Mouse (Mus musculus) left cerebral cortex, postnatal 4 days (tissue): ENCODE data around the gene Pgs1. TPM values are rescaled to one million over a fixed set of nuclear protein-coding genes. Genes with fewer than 3 reads are reported as not detected.

Experiments
- DNase-seq: peaks from one replicate; pipeline ENCODE4 v3.0.0-alpha.2; 2022
- intact Hi-C: fragments of 180-260 bp; cut with DNase I; formaldehyde crosslinking; loops from one replicate; pipeline ENCODE4 v1.15.1; 2025
- total RNA-seq, 2 experiments: library from RNA; stranded (reverse); gene quantifications; 2 replicates each; pipeline ENCODE4 v1.2.3; 2021

Gene Pgs1
- total RNA-seq = 10 to 100 TPM; 56.9 to 58.6 TPM

DNA sequence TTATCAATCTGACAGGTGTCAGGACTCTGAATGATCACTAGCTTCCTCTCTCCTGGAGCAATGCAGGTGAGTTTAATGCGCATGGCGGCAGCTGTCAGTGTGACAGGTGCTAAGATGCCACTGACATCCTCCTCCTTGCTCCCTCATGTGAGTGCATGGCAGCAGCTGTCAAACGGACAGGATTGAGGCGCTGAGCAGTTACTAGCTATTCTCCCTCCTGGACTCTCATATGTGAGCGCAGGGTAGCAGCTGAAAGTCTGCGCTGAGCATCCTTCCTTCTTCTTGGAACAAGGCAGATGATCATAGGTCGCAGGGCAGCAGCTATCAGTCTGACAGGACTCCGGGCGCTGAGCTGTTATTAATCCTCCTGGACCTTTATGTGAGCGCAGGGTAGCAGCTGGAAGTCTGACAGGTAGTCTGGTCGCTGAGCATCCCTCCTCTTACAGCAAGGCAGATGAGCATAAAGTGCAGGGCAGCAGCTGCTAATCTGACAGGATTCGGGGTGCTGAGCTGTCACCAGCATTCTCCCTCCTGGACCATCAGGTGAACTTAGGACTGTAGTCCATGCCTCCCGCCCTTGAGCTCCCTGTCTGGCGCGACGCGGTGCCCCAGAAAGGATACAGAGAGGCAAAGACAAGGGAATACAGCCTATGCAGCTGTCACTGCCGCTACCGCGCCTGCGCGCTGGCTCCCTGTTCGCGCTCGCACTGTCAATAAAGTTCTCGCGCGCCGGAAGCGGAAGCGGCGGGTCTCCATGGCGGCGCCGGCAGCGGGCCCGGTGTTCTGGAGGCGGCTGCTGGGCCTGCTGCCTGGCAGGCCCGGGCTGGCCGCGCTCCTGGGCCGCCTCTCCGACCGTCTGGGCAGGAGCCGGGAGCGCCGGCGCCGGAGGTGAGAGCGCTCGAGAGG lies at the start of gene Pgs1:
TSS of gene Pgs1 (plus strand) at position 167 of the 906 bp plus-strand sequence.
- intact Hi-C loops = no loop called here

GRCm38 (mm10) chr11:117939004-117939730 lies 46.9 kb upstream of the Pgs1 start:
- no peak for DNase-seq

More for the DNA sequence above, at the start of gene Pgs1:
- peak; percentile 94 for DNase-seq

GRCm38 (mm10) chr11:117939741-117940285 lies 46.3 kb upstream of the Pgs1 start:
- intact Hi-C loops = no loop called here
- peak; percentile 96 for DNase-seq

More at GRCm38 (mm10) chr11:117939004-117939730, 46.9 kb upstream of the Pgs1 start:
- intact Hi-C loops = no loop called here

- intact Hi-C loops = no loop called here
- DNase-seq = no peak
Observed at GRCm38 (mm10) chr11:117940881-117941280, 45.2 kb upstream of the Pgs1 start.

GRCm38 (mm10) chr11:117941325-117941834 lies 44.7 kb upstream of the Pgs1 start:
- intact Hi-C loops = no loop called here
- no peak for DNase-seq

DNA sequence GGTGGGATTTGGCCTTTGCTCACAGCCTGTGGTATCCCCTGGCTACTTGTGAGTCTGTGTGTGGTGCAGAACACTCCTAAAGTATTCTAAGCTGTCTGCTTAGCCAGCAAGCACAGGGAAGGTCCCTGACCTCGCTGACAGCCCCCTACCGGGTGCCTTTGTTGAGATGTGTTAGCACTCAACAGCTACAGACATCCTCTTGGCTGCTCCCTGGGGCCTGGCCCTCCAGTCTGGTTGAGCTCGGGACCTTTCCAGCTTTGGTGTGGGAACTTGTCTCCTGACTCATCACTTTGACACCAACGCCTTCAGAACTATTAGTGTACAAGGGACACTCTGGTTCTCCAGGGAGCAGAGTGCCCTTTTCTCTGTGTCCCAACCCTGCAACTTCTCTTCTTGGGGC lies 44.2 kb upstream of the Pgs1 start:
- intact Hi-C loops = no loop called here
- DNase-seq = peak; percentile 63

DNA sequence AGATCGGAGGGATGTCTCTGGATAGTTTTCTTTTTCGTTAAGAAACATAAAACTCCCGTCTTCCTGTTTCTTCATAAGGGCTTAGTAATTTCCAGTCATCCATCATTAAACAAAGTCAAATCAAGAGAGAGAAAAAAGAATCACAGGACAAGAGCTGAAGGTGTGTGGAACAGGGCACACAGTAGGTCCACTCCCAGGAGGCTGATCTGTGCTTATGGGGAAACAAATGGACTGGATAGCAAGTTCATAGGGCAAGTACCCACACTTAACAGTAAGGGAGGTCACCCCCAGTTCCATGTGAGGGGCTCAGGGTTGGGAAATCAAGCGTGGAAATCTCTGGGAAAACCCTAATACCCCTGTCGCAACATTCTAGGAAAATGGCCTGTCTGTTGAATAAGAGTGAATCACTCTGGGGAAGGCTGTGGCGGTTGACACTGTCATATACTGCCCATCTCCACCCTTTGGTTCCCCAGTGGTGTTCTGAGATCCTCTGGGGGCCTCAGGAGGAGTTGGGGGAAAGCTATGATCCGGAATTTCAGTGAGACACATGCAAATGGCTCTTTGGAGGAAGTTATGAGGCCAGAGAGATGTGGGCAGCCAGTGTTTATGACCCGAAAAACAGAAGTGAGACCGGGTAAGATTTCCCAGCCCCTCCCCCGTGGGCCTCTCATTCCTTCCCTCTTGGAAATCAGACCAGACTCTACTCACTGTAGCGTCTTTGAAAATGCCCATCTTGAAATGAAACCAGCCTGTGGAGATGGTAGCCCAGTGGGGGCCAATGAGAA lies 39.7 kb upstream of the Pgs1 start:
- intact Hi-C loops = no loop called here
- DNase-seq = no peak

DNA sequence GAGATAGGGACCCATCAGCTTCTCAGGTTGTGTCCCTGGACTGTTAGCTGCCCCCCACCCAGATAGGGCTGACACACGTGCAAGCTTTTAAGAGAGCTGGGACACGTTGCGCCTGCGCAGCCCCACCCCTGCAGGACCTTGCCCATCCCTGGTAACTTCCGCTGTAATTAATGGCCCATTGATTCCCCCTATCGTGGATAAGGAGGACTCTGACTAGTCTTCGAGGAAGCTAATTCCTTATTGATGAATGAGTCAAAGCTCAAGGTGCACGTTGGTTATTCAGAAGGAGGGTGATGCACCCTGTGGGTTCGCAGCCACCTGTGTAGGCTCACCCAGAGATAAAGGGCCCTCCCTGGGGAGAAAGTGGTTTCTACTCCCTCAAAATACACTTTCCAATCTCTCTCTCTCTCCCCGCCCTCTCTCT lies 39.1 kb upstream of the Pgs1 start:
- no peak for DNase-seq
- intact Hi-C loops = no loop called here

DNA sequence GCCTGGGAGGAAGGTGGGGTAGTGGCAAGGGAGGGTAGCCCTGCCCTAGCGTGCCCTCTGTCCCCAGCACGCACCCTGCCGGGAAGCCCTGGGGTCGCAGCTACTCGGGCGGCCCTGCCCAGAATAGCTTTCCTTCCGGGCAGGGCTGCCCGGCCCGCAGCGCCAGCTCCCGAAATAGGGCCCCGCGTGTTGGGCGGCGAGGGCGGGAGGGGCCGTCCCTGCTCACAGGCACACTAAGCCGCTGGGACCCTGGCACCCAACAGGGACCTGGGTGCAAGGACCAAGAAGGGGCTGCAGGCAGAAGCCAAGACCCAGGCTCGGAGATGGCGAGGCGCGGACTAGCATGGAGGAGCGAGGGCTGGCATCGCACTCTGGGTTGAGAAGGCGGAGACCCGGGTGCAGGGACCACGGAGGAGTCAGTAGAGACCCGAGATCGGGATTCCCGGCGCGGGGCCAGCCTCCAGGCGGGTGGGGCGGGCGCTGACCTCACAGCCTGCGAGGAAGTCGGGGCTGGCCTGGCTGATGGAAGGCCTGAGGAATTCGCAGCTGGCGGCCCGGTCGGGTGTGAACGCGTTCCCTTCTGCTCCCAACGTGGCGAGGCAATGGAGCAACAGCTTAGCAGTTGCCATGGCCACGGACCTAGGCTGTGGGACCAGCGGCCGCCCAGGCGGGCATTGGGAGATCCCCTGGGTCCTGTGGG lies 36.5 kb upstream of the Pgs1 start:
- intact Hi-C loops = no loop called here
- DNase-seq = peak; percentile 76

DNA sequence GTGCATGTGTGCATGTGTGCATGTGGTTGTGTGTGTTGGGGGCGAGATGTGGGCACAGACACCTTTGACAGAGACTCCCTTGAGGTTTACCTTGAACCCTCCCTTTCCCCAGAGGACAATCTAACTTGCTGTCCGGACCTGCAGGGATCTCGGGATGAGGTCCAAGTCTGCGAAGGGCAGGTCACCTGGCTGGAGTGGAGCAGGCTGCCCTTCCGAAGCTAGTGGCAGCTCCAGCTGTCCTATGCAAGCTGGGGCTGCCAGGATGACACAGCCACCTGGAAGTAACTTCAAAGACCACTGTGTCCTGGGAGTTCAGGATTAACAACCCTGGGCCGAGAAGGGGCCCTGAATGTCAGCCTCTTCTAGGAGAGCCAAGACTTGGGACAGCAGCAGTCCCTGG lies 34.7 kb upstream of the Pgs1 start:
- DNase-seq = no peak
- intact Hi-C loops = no loop called here

DNA sequence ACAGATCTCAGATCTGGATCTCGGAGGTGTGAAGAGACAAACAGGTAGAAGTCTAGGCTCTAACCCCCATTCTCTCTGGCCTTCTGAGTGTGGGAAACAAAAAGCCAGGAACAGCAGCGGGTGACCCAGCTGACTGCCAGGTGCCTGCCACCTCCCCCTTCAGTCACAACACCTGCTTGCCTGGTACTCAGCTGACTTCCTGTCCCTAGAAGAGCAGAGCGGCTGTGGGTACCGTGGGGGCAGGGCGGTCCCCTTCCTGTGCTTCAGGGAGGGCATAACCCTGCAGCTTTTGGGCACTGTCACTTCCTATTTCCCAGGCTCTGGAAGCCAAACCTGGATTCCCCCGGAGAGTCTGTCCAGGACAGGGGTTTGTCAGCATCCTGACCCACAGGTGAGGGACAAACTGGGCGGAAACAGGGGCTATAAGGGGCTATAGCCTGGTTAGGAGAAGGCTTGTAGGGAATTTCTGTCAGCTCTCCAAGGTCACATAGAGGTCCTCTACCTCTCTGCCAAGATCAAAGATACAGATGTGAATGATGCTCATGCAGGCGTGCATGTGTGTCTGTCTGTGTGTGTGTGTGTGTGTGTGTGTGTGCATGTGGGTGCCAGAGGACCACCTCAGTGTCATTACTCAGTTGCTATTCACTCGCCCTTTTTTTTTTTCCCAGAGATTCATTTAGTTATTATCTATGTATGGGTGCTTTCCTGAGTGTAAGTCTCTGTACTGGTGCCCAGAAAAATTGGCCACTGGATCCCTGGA lies 33.7 kb upstream of the Pgs1 start:
- intact Hi-C loops = no loop called here
- DNase-seq = no peak

GRCm38 (mm10) chr11:117954094-117954493 lies 32.0 kb upstream of the Pgs1 start:
- DNase-seq = peak; percentile 70

DNA sequence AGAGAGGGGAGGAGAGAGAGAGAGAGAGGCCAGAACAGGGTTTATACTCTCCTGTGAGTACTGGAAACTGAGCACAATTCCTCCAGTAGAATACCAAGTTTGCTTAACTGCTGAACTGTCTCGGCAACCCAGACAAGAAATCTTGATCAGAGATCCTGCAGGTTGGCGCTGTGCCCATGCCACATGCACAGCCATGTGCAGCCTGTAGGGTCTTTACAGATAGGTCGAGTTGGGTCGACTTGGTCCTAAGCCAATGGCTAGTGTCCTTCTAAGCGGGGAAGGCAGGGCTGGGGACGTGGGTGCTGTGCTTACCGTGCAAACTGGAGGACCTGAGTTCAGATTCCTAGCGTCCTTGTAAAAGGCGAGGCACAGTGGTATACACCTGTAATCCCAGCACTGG lies 31.3 kb upstream of the Pgs1 start:
- intact Hi-C loops = no loop called here
- peak; percentile 58 for DNase-seq

More at GRCm38 (mm10) chr11:117954094-117954493, 32.0 kb upstream of the Pgs1 start:
- intact Hi-C loops = no loop called here

- intact Hi-C loops = no loop called here
- no peak for DNase-seq
Observed at GRCm38 (mm10) chr11:117955621-117956020, 30.5 kb upstream of the Pgs1 start.

DNA sequence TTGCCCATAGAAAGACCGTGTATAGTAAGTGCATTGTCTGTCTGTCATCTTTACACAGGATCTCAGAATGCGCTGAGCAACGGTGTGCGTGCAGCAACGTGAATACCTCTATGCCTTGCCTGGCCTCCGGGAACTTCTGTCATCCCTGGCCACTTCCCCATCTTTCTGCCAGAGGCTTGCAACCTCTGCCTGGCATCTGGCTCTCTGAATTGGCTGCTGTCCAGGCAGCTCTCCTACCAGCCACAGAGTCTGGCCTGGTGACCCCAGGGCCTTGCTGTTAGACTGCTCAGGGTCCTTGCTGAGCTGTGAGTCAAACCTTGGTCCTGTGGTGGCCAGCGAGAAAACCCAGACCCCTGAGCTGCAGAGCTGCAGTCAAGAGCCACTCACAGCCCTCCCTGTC lies 27.9 kb upstream of the Pgs1 start:
- no peak for DNase-seq
- intact Hi-C loops = no loop called here

DNA sequence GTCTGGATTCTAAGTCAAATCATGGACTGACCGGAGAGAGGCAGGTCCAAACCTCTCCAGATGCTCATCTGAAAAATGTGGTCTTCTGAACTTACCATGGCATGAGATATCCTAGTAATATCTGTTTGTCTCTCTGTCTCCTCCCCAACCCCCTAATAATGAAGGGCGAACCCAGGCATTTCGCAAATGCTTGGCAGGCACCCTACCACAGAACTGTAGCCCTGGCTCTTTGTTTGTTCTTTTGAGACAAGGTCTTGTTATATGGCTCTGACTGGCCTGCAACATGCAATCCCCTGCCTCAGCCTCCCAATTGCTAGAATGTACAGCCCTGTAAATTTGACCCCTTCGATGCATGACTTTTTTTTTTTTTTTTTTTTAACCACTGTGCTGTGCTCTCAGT lies 26.9 kb upstream of the Pgs1 start:
- intact Hi-C loops = no loop called here

DNA sequence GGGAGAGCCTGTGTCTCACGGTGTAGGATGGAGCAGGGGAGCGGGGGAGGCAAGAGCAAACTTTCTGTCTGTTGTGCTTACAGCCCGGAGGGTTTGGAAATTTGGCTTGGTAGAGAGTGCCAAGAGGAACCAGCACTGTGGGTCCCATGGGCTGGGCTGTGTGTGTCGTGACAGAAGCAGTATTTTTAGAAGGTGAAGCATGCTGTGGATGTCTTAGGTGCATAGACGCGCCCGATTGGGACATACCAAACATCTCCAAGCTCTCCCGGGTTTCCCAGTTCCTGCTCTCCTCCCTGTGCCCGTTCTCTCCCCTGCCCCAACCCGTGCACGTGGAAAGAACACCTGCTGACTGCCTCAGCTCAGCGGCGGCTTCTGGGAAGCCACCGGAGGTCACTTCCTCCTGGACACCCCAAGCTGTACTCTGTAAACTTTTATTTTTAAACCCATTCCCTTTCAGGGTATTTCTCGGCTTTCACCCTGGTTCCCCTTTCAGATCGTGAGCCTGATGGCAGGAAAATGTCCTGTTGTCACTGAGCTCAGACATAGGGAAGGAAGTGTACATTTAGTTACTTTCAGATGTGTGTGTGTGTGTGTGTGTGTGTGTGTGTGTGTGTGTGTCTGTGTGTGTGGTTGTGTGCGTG lies 26.2 kb upstream of the Pgs1 start:
- no peak for DNase-seq
- intact Hi-C loops = no loop called here

More for the DNA sequence above, 26.9 kb upstream of the Pgs1 start:
- DNase-seq = no peak

DNA sequence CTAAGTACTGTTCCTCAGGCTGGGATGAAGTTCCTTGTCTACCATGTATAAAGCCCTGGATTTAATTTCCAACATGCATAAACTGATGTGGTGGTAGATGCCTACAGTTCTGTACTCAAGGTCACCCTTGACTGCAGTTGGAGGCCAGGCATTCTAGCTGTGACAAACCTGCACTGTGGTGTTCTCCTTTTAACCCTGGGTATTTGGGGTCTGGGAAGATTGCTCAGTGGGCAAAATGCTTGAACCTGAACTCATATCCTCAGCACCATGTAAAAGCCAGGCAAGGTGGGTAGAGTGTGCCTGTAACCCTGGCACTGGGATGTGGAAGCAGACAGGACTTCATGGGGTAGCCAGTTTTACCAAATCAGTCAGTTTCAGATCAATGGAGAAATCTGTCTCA lies 25.5 kb upstream of the Pgs1 start:
- DNase-seq = no peak
- intact Hi-C loops = no loop called here
